Mouse (Mus musculus): ENCODE data around the gene Gata3.

Gata3 gene

GRCm38 (mm10) chr2:9889651-9890183 lies at the start of gene Gata3:
Gata3 (minus strand) TSS chr2:9890034.
- peak in 1 of 2 experiments; percentile 14 for DNase-seq

DNA sequence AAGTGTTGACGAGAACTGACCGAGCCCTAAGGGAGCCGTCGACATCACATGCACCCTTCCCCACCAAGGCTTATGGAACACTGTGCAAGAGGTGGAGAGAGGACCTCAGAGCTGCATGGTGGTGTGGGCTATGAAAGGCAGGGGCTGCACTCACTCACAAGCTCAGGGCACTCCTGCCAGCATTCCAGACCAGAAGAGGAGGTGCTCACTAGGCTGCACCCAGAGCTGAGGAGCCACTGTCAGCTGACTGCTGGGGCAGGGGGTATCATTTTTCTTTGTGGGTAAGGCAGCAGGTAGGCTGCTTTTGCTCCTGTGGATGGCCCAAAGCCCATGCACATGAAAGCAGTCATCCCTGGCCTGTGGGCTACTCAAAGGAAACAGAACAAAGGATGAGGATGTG lies 49.4 kb upstream of the Gata3 start:
- DNase-seq, result no peak

GRCm38 (mm10) chr2:9935965-9936364 lies 46.1 kb upstream of the Gata3 start:
- DNase-seq, result no peak

DNA sequence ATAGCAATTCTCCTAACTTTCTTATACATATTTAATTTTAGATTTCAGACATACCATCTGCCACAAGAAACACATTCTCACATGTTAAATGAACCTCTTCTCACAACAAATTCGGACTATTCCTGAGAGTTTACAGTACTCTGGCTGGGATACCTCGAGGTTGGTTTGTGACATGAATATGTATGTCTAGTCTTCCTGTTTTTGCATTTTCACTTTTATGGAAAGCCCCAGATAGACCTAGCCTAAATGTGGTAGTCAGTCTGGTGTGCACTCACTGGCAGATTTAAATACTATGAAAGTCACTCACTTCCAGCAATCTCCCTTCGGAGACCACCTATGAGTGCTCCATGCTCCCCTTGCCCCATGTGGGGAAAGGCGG lies 37.1 kb upstream of the Gata3 start:
- DNase-seq, result no peak

GRCm38 (mm10) chr2:9926194-9926904 lies 36.5 kb upstream of the Gata3 start:
- DNase-seq, result no peak

GRCm38 (mm10) chr2:9918691-9919471 lies 29.0 kb upstream of the Gata3 start:
- DNase-seq, result no peak

DNA sequence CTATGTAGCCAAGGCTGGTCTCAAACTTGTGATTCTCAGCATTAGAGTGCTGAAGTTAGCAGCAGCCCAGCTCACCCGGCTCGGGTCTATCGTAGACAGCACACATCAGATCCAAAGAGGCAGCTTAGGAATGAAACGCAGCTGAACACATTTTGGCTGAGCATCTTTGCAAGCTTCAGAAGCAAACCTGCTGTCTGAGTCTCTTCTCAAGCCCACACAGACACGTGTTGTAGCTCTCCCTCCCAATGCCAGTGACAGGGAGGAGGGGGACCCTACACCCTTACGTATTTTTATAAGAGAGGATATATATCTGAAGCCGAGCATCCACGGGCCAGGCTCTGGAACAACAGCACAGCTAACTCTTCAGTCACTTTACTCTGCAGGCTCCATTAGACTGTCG lies 27.8 kb upstream of the Gata3 start:
- DNase-seq, result no peak

DNA sequence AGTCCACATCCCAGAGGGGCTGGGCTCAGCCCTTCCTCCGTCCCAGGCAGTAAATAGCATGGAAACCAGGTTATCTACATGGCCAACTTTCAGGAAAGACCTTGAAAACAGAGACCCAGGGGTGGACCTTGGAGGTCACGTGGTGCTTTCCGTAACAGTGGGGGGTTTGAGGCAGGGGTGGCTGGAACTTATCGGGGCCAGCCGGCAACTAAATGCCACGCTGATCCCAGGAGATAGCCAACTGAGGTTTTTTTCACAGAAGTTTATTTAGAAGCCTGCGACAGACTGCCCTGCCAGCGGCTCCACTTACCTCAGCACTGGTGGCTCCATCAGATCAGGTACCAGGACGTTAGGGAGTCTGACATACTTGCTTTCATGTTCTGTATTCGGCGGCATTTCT lies 16.2 kb upstream of the Gata3 start:
- no peak for DNase-seq

DNA sequence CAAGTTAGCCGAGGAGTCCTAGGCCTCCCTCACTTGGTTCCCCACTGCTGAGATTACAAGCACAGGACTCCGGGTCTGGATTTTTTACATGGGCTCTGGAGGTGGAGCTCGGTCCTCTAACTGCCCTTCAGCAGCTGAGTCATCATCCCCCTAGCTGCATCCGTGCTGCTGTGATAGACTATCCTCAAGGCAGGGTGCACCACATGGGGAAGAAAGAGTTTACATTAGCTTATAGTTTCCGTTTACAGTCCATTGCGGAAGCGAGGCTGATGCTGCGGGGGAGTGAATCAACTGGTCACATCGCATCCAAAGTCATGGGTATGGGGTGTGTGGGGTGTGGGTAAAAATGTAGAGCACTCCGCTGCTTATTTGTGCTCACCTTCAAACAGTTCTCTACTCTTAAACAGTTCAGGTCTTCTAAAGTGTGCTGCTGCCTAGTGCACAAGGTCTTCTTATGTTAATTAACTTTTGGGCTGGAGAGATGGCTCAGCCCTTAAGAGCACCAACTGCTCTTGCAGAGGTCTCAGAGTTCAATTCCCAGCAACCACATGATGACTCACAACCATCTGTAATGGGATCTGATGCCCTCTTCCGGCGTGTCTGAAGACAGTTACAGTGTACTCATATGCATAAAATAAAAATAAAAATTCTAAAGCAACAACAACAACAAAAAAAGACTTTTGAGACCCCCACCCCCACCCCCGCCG lies 14.2 kb upstream of the Gata3 start:
- no peak for DNase-seq

DNA sequence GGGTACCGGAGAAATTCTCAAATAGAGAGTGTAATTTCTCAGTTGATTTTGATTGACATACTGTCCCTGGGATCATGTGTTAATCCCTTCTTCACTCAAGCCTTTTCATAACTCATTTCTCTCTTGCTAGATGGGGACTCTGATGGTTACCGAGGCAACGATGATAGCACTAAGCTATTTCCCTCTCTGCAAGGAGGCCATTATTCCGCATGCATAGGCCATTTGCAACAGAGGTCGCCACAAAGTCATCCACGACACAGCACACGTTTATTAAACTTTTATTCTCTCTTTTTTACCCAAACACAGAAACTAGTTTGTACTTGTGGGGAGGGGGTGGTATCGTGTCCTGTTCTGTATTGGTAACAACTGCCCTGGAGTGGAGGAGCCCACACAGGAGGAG lies 8.0 kb upstream of the Gata3 start:
- no peak for DNase-seq

GRCm38 (mm10) chr2:9896097-9896770 lies 6.4 kb upstream of the Gata3 start:
- peak in 1 of 2 experiments; percentile 11 for DNase-seq

DNA sequence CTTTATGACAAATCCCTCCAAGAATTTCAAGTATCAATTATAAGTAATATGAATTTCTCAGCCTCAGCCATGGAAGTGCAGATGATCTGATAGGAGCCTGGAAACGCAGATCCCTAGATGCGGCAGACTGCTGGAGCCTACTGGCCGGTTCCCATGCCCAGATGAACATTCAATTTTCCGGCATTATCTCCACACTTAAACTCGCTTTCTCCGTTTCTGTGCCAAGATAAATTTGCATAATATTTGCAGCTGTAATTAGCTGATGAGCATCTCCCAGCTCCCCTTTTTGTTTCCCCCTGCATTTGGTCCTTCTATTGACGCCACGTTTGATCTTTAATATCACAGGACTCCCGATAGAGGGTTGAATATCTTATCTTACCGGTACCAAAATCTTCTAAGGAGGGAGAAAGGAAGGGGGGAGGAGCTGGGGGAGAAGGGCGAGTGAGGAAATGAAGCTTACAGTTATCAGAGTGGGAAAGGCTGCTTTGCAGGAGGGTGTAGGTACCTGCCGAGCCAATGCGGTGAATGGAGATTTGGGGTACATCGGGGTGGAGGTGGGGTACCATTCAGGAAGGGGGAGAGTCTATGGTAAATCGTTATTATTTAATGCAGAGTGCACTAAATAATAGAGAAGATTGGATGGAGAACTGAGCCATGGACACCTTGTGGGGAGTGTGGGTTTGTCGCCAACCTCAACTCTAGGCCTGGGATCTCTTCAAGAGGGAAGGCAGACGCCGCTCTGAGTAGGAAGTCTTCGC lies 5.2 kb upstream of the Gata3 start:
- DNase-seq, result no peak

GRCm38 (mm10) chr2:9893272-9893953 lies 3.6 kb upstream of the Gata3 start:
- no peak for DNase-seq

DNA sequence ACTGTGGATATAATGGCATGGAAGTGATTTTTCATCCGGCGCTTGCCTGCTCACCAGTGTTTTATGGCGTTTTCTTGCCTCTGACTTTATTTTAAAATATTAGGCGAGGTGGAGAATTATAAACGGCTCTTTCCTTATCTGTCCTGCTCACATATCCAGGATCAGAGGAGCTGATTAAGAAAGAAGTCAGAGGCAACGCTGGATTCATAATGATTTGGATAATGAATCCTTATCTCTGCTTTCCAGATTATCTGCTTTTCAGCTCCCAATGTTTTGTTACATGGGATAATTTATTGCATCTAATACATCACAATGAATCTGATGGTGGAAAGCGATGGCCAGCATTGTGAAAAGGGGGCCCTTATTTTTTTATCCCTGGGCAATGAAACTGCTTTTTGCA lies 2.7 kb upstream of the Gata3 start:
- DNase-seq, result peak in 1 of 2 experiments; percentile 15

DNA sequence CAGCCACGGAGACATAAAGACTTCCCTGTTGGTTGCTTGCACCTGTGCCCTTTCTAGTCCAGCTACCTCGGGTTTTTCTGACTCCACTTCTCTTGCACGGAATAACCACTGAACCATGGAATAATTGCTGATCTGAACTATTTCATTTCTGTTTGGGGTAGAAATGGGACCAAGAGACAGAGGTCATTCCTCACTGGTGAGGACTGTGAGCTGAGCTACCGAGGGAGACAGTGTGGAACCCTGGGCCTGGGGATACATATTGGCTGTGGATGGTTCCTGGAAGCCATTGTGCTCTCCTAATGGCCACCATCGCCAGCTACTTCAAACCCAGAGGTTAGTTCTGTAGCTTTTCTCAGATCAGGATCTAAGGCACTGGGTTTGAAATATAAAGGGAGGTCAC lies 1.1 kb upstream of the Gata3 start:
- no peak for DNase-seq

DNA sequence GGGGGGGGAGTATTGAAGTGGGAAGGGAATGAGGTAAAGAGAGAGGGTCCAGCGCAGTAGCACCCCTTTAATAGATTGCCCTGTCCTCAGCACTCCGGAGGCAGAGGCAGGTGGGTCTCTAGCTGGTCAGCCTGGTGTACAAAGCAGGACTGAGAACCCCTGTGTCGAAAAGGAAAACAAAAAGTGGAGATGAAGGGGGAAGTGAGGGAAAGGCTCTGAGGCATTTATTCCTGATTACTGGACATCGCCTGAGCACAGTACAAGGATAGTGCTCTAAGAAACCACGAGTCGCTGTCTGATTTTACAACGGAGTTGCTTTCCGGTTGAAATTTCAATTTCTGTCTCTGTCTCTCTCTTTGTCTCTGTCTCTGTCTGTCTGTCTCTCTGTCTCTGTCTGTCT lies 417 bp upstream of the Gata3 start:
- no peak for DNase-seq

GRCm38 (mm10) chr2:9888913-9889650 lies 752 bp downstream of the Gata3 start, which contains the start of gene 9230102O04Rik:
9230102O04Rik (minus strand) TSS chr2:9889540.
- DNase-seq, result peak; percentile 49 to 64

DNA sequence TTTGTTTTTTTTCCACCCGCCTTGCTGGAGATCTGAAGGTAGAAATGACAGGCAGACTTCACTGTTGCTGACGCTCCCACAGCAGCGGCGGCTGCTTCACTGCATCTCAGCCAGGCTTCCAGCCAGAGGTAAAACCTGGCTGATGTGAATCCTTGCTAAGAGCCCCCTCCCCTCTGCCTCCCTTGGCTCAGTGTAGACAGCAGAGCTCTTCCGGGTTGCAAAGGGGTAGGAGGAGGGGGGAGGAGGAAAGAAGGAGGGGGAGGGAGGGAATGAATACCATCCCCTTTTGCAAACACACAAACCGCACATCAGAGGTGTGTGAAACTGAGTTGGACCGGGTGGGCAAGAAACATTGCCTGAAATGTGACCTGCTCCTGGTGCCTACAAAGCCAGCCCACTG lies 2.2 kb downstream of the Gata3 start:
- no peak for DNase-seq

- DNase-seq, result no peak
Measured at GRCm38 (mm10) chr2:9886921-9887610, 2.8 kb downstream of the Gata3 start.

DNA sequence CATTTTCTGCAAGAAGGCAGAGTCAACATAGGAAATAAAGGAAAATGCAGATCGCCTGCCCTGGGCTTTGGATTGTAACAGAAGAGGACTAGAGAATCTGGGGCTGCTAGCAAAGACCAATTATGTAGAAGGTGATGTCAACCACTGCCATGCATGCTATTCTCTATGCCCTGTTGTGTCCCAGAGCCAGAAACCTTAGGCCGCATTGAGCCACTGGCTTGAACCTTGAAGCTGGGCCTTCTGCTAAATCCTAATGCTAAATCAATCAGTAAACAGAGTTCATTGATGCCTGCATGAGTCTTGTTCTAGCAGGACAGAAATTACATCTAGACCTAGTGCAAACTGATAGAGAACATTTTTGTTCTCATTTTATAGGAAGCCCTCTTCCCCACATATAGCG lies 3.8 kb downstream of the Gata3 start:
- no peak for DNase-seq

Data from cerebellum, postnatal 14 days (tissue).